Mouse (Mus musculus) brain, embryonic 14.5 days (tissue): ENCODE measurements around the gene Gtf2ird1. TPM values are rescaled to one million over a fixed set of nuclear protein-coding genes. Genes with fewer than 3 reads are reported as not detected.
"Not testable (repeated sequence)": the region's sequence is repeated elsewhere in the genome, so short reads cannot be mapped to it uniquely, and the experiment has no call there.

Experiments used
- DNase-seq: peaks from one replicate; pipeline ENCODE4 v3.0.0-alpha.2; 2011; ENCODE audit warnings: low read depth
- CTCF ChIP-seq: fragments of 200-500 bp; IDR thresholded peaks from 2 replicates; pipeline ENCODE4 v1.5.1; 2012; ENCODE audit warnings: inconsistent platforms, mild to moderate bottlenecking, moderate library complexity, borderline replicate concordance; ENCODE audit not compliant: insufficient read depth, insufficient read length; ENCODE audit errors: extremely low read depth
- POLR2A ChIP-seq: fragments of 200-500 bp; IDR thresholded peaks from 2 replicates; pipeline ENCODE4 v1.6.1; 2012; ENCODE audit warnings: mild to moderate bottlenecking, inconsistent platforms, borderline replicate concordance; ENCODE audit not compliant: poor library complexity, insufficient read depth, insufficient read length, severe bottlenecking; ENCODE audit errors: extremely low read depth
- polyA plus RNA-seq: library from polyadenylated mRNA; depleted of rRNA; stranded (reverse); fragments of >200 nt; gene quantifications from 2 replicates; pipeline ENCODE4 v1.2.3, GENCODE M21; 2012

The Gtf2ird1 gene
- polyA plus RNA-seq, 1 experiment, result 80.5 TPM

DNA sequence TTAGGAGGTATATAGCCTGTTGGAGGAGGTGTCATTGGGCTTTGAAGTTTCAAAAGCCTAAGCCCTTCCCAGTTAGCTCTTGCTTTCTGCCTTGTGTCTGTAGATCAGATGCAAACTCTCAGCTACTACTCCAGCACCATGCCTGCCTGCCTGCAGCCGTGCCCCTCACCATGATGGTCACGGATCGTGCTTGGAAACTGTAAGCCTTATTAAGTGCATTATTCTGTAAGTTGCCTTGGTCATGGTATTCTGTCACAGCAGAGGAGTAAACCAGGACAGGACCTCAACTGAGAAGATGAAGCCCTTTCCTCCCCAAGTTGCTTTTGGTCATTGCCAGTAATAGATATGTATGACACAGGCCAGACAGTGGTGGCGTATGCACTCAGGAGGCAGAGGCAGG lies 32.1 kb upstream of the Gtf2ird1 start:
- no peak for DNase-seq
- TF ChIP-seq CTCF (no peak), POLR2A (no peak)

DNA sequence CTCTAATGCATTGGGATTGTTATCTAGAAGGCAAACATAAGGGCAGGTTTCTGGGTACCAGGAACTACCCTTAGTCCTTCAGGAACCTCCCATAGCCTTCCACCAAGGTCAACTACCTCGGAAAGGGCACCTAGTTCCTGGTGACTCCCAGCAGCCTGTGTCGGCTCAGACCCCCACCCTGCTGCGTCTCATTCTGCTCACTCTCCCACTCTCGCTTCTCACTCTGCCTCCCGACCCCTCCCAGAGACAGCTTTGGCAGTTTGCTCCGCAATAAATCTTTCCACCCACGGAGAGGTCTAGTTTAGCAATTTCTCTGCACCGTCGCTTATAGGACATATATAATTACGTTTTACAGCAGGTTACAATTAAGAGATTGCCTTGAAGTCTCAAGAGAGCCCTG lies 31.5 kb upstream of the Gtf2ird1 start:
- DNase-seq, result no peak
- TF ChIP-seq POLR2A (no peak), CTCF (no peak)

DNA sequence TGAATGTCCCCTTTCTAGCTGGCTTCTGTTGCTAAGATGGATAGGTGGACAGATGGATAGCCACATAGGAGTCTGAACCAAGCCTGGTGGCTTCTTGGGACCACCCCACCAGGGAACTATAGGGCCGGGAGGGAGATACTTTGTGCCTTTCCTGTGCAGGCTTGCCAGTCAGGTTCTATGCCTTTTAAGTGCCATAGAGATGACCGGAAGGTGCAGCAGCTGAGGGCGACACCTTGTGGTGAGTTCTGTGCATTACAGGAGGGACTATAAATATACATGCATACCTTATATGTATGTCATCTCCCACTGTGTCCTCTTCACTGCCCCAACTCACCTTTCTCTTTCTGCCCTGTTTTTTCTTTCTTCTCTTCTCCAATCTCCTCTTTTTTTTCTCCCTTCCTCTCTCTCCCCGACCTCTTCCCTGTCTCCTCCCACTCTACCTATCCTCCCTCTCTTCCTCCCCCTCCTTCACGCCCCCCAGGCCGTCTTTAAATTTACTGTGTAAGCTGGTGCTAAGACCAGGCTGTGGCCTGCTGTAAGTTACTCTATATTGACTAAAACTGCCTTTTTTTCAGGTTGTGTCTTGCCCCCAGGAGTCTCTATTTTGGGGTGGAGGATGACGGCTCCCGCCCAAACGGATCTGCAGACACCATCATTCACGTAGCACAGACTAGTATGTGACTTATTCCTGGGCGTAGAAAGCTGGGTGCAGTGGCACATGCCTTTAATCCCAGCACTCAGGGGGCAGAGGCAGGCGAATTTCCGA lies 29.6 kb upstream of the Gtf2ird1 start:
- peak; percentile 89 for DNase-seq
- TF ChIP-seq CTCF (peak; percentile 94), POLR2A (no peak)

- no peak for DNase-seq
- no peak for TF ChIP-seq CTCF
- no peak for TF ChIP-seq POLR2A
Measured at GRCm38 (mm10) chr5:134485183-134485730, 28.7 kb upstream of the Gtf2ird1 start.

DNA sequence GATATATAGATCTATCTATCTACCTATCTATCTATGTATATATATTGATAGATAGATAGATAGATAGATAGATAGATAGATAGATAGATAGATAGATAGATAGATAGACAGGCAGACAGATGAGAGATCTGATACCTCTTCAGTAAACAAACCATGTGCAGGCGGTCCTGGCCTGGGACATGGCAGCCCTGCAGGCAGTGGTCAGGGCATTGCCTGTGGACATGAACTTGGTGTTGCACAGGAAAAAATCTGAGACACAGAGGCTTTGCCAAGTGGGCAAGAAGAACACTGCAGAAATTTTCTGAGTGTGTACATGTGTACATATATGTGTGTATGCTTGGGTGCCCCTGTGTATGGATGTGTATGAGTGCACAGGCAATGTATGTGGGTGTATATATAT lies 26.8 kb upstream of the Gtf2ird1 start:
- DNase-seq, result no peak
- TF ChIP-seq CTCF, result no peak
- no peak for TF ChIP-seq POLR2A

DNA sequence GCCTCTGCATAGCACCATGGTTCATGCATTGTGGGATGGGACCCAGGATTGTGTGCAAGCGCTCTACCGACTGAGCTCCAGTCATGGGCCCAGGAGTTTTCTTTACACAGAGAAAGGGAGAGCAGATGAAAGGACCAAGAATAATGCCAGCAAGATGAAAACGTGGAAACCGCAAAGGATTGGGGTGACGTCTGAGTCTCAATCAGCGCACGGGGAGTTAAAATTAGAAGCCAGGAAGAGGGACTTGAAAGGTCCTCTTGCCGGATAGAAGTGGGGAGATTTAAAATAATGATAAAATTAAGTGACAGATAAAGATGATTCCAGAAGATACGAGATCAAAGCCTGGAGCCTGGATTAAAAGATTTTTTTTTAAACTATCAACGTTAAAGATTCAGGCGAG lies 25.8 kb upstream of the Gtf2ird1 start:
- DNase-seq, result no peak
- TF ChIP-seq CTCF (no peak), POLR2A (no peak)

DNA sequence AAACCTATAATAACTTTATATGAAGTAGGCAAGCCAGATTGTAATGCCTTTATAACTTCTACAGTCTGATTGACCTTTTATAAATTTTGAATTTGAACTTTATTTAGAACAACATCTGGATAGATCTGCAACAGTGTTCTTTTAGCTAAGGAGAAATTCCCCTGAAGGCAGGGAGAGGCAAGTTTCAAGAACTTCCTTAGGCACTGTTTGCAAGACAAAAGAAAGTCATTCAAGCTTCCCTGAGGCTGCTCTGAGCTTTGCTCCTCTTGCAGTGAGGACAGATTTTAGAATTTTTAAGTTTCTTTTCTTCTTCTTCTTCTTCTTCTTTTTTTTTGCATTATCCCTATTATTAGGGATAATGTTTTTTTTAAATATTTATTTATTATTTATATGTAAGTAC lies 22.4 kb upstream of the Gtf2ird1 start:
- DNase-seq, result not testable (repeated sequence)

- DNase-seq, result not testable (repeated sequence)
Measured at GRCm38 (mm10) chr5:134475686-134476085, 19.2 kb upstream of the Gtf2ird1 start.

DNA sequence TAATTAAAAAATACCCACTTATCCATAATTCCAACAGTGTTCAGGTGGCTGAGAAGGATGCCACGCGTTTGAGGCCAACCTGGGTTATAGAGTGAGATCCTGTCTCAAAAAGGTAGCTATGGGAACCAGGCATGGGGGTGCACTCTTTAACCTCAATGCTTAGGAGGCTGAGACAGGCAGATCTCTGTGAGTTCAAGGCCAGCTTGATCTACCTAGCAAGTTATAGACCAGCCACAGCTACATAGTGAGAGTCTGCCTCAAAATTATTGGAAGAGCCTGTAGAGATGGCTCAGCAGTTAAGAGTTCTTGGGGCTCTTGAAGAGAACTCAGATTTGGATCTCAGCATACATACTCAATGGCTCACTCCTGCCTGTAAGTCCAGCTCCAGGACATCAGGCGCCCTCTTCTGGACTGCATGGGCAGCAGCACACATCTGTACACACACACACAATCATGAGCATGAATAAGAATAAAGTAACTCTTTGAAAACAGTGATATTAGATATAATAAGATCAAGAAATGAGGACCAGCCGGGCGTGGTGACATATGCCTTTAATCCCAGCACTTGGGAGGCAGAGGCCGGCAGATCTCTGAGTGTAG lies 18.6 kb upstream of the Gtf2ird1 start:
- no peak for DNase-seq
- TF ChIP-seq POLR2A (no peak), CTCF (peak; percentile 13; the same call in 1 of the 2 replicates)

DNA sequence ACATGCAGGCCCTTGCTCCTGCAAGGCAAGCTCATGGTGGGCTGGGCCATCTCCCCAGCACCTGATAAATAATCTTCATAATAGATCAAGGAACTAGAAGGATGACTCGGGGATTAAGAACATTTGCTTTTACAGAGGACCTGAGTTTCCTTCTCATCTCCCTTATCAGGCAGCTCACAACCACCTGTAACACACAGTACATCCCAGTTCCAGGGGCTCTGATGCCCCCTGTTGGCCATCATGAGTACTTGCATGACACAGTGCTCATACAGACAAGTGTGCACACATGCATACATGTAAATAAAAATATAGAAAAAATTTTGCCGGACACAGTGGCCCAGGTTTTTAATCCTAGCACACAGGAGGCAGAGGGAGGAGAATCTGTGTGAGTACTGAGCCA lies 17.4 kb upstream of the Gtf2ird1 start:
- no peak for TF ChIP-seq POLR2A
- peak; percentile 53; the same call in 1 of the 2 replicates for TF ChIP-seq CTCF
- DNase-seq, result peak; percentile 50

GRCm38 (mm10) chr5:134470538-134471169 lies 14.1 kb upstream of the Gtf2ird1 start:
- DNase-seq, result no peak
- no peak for TF ChIP-seq POLR2A
- TF ChIP-seq CTCF, result no peak

DNA sequence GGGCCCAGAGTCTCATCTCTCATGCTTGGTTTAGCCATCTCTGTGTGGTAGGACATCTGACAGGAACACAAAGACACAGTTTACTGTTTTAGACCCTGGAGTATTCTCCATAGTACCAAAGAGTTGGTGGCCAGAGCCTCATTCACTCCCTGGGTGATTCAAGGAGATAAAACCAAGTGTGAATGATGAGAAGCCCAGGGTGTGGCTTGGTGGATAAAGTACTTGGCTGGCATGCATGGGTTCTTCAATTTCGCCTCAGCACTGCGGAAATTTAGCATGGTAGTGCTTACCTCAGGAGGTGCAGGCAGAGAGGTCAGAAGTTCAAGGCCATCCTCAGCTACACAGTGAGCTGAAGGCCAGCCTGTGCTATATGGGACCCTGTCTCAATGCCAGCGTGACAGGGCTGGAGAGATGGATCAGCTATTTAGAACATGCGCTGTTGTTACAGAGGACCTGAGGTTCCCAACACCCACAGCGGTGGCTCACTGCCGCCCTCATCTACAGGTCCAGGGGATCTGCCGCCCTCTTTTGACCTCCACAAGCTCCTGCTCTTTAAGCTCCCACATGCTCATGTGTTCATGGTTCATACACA lies 13.1 kb upstream of the Gtf2ird1 start:
- TF ChIP-seq POLR2A (no peak), CTCF (no peak)
- no peak for DNase-seq
